Mouse (Mus musculus): ENCODE data around the gene C1qtnf9.

GRCm38 (mm10) chr14:60818045-60818444 lies 50.1 kb downstream of the C1qtnf9 start:
- TF ChIP-seq CTCF (IDR thresholded peaks at IDR 0.05; ENCODE audit: insufficient read depth, low read depth, low read length) (no peak), POLR2A (IDR thresholded peaks at IDR 0.05; ENCODE audit: insufficient read depth, low read depth, low read length) (no peak)
